Mouse (Mus musculus) stomach, postnatal 0 days (tissue): Measurements from ENCODE around the gene Adgra1.

Experiments used
- CTCF ChIP-seq: IDR thresholded peaks from 2 replicates; pipeline ENCODE4 v1.5.1; 2016; ENCODE audit warnings: antibody characterized with exemption, low read depth, mild to moderate bottlenecking, moderate library complexity
- EP300 ChIP-seq: optimal IDR thresholded peaks from 2 replicates; pipeline ENCODE3; 2016; ENCODE audit warnings: antibody characterized with exemption

- TF ChIP-seq CTCF (no peak), EP300 (no peak)
Measured at GRCm38 (mm10) chr7:139914141-139915047, 80.4 kb downstream of the Adgra1 start.
